Mouse (Mus musculus): ENCODE measurements around the gene Atat1.

Atat1 gene

DNA sequence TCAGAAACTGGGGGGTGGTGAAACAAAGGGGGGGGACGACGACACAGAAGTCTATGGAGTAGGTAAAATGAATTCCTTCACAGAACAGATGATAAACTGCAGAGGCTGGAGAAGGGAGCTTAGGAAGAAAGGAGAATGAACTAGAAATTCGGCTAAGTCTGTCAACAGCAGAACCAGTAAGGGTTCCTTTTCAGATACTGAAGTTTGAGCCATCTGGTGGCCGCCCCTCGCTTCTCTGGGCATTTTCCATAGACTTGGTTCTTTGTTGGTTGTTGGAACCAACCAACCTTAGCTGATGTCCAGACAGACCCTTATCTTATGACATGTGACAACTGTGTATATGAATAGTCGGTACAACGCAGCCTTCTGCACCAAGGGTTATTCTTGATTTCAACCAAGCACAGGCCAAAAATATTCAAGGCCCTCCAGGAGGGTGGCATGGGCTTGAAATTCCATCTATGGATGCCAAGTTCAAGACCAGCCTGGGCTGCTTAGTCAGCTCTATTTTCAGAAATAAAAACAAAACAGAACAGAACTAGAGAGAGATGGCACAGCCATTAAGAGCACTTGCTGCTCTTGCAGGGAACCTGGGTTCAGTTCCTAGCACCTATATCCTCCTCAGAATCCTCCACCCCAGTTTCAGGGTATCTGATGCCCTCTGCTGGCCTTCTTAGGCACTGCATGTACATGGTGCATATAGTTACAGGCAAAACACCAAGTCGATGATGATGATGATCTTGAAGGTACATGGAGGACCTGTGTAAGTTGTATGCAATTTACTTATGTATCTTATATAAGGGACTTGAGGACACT, 38.8 kb downstream of the Atat1 start:
- DNase-seq = no peak

DNA sequence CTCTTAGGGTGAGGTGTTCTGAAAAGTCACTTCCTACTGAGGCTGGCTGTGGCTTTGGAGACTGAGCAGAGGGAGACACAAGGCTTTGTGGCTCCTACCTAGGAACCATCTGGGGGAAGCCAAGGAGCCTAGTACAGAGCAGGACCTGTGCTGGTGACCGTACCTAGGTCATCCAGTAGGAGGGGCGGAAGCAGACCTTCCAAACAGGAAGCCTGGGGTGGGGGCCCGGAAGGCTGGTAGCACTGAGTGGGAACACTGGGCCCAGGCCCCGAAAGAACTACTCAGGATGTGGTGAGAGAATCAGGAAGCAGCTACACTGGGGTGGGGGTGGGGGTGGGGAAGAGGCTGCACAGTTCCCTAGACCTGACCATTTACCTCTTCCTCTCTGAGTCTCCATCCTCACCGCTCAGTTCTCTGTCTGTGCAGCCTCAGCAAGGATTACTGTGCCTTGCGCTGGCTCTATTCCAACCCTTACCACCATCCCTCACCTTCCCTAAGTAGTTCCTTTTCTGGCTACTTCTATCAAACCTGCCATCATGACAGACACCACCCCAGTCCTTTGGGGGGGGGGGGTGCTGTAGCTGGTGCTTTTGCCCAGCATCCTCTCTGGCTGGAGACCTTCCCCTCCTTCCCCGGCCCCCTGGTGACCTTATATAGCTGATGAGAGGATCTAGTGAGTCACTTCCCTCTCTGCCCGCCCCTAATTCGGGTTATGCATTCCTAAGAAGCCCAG, 39.6 kb downstream of the Atat1 start:
- DNase-seq = no peak

DNA sequence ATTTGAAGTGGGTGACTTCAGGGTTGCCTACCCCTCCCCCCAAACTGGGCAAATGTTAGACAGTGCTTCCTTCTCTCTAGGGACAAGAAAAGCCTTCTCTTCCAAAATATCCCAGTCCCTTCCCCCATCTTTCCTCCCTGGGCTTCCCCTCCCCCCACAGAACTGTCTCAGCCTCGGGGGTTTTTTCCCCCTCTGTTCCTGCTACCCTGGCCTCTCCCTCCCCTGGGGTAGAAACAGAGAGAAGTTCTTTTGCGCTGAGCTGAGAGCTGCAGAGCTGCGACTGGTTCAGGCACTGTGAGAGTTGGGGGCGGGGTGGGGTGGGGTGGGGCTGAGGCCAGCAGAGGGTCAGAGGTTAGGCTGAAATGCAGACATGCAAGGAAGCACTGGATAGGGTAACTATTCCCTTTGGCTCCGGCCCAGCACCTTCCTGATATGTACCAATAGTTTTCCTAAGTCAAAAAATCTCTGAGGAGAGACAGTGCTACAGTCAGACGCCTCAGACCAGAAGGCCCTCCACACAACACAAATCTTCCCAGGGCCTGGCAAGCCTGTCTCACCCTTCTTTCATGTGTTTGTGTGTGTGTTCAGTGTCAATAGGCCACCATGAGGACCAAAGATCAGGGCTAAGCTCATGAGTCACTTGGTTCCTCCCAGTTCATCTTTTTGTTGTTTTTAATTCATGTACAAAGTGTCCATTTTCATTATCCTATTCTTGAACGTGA, 40.4 kb downstream of the Atat1 start:
- DNase-seq = no peak

DNA sequence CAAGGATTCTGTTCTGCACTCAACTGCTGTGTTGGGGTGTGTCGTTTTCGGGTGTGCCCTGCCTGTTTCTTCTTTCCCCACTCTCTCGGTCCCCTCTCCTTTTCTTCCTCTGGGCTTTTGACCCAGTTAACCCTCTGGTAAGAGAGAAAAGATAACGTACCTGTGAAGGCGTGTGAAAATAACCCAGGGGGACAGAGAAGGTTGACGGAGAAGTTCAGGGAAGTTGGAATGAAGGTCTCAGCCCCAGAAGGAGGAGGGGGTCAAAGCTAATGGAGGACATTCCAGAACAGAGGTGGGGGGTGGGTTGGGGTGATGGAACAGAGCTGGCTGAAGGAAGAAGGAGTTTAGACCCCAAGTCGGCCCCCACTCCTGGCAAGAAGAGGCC, 40.9 kb downstream of the Atat1 start:
- DNase-seq = no peak

DNA sequence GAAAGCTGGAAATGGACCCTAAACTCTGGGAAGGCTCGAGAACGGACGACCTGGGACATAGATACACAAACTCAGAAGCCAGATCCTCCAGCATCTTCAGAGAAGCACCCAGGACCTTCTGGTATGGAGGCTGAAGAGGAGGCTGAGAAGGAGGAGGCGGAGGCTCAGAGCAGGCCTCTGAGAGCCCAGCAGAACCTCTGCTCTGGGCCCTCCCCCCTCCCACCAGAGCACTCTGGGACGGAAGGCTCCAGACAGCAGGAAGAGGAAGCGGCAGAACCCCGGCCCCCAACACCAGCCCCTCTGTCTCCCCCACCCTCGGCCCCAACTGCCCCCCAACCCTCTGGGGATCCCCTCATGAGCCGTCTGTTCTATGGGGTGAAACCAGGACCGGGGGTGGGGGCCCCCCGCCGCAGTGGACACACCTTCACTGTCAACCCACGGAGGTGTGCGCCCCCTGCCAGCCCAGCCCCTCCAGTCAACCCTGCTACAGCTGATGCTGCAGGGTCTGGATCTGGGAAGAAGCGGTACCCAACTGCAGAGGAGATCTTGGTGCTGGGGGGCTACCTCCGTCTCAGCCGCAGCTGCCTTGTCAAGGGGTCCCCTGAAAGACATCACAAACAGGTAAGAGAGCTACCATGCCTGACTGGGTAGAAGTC, 41.6 kb downstream of the Atat1 start:
- DNase-seq = no peak

DNA sequence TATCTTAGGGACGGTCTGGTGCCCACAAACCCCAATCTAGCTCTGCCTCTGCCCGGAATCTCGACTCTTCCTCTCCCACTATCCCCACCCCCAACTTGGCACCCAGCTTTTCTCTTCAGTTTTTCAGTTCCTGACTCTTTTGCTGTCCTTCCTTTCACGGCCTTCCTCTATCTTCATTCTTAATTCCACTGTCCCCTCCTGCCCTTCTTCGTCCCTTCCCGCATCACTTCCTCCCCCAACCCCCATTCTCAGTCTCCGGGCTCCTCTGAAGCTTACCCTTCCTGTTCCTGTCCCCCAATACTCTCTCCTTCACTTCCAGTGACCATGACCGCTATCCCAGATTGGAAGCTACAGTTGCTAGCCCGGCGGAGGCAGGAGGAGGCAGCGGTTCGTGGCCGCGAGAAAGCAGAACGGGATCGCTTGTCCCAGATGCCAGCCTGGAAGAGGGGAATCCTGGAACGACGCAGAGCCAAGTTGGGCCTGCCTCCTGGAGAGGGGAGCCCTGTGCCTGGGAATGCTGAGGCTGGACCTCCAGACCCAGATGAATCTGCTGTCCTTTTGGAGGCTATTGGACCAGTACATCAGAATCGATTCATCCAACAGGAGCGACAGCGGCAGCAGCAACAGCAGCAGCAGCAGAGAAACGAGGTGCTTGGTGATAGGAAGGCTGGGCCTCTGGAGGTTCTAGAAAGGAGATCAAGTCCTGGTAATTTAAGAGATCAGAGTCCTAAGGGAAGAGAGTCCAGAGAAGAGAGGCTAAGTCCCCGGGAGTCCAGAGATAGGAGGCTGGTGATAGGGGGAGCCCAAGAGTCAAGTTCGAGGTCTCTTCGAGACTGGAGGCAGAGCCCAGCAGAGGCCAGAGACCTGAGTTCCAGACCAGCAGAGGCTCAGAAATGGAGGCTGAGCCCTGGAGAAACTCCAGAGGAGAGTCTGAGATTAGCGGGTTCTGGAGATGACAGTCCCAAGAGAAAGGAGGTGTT, 42.7 kb downstream of the Atat1 start:
- DNase-seq = no peak

DNA sequence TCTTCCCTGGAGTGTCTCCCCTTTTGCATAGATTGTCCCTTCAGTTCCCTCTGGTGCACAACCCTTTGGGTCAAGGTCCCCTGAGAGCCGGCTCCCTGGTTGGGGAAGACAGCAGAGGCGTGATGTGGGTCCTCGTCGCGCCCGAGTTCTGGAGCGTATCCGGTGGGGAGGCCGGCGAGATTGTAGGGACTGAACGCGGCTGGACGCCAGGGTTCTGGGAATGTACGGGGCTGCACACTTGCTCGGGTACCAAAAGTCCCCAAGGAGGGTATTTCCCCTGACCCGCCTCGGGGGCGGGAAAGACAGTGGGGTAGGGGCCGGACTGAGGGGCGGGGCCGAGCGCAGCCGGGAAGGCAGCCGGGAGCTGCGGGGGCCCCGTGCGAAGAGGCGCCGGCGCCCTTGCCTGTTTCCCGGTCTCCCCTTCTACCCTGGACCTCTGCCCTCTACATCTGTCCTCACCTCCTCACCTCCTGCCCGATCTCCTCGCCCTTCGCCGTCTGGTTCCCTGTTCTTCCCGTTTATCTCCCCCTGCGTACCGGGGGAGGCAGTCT, 43.5 kb downstream of the Atat1 start:
- DNase-seq = no peak

DNA sequence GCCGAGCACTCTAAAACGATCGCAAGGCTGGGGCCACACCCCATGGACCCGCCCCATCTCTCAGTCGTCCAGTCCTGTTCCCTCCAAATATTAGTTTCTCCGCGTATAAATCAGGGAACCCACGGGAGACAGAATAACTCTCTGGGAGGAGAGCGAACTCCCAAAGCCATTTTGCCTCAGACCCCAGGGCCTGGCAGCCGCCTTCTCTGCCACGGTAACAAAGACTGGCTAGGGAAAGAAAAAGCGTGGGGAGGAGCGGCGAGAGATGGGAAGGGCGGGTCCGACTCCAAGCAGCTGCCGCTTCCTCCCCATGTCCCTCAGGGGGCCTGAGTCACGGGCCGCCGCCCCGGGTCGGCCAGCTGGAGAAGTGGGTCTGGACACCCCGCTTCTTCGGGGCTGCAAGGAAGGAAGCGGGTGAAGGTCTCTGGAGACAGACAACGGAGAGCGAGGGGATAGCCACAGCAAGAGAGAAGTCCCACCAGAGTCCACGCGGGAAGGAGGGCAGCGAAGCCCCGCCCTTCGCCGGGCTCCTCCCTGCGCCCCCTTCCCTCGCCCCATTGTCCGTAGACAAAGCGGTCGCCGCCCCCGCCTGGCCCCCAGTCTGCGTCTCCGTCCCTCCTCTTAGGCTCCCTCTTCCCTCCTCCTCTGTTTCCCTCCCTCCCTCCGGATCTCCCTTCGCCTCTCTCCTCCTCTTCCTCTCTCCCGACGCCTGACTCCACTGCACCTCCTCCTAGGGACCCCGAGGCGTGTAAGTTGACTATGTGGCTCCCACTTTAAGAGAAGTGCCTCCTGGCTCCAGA, 44.2 kb downstream of the Atat1 start, which contains the start of gene Ppp1r18:
Gene Ppp1r18 (plus strand): TSS at position 113 of the 800 bp plus-strand sequence.
- DNase-seq = no peak

DNA sequence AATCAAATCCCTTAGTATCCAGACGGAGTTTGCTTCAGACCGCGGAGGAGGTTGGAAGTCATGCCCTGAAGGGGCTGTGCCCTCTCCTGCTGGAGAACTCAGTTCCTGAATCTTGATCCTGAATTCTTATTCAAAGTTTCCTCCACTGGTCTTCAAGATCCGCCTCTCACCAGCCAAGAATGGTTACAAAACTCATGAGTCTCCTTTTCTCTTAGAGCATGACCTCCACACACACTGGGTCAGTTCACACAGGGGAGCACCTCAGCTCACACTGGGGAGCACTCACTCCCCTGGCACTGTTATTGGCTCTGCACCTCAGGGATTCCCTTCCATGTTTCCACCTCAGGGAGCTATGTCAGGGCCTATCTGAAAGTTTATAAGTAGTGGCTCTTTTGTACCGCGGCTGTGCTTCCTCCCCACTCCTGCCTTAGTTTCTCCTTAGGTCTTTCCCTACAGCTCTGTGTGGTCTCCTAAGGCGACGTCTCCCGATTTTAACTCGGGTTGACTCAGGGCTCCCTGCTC, 45.0 kb downstream of the Atat1 start:
- no peak for DNase-seq

DNA sequence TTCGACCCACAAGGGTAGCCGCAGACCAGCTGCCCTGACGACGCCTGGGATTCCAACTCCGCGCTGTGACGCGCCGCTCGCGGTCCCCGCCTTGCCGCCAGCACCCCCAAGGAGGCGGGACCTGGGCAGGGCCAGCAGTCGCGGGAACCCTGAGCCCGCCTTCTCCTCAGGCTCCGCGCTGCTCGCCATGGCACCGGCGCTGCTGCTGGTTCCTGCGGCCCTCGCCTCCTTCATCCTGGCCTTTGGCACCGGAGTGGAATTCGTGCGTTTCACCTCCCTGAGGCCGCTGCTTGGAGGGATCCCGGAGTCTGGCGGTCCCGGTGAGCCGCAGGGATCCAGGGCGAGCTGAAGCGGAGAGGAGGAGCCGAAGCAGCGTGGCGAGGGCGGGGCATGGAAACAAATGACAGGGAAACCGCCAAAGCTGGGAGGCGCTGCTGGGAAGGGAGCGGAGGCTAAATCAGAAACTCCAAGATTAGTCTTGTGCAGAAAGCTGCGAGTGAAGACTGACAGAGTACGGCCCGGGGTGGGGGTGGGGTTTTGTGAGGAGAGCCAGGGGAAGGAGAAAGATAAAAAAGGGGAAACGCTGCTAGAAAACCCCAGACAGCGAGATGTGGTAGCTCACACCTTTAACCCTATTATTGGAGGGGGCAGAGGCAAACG, 48.5 kb downstream of the Atat1 start, which contains the start of gene Nrm:
Gene Nrm (plus strand): TSS at position 121 of the 660 bp plus-strand sequence.
- peak; percentile 87 for DNase-seq

DNA sequence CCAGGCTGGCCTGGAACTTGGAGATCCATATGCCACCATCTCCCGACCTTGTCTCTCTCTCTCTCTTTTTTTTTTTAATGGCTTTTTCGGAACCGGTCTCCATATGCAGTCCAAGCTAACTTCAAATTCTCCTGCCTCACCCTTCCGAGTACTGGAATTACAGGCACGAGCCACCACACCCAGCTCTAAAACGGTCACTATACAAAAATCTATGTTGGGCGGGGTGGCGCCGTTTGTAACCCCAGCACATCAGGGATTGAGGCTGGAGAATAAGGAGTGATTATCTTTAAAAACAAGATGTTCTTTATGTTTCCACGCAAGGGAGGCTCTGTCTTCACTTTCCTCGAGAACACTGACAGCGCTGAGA, 49.1 kb downstream of the Atat1 start:
- DNase-seq = no peak

DNA sequence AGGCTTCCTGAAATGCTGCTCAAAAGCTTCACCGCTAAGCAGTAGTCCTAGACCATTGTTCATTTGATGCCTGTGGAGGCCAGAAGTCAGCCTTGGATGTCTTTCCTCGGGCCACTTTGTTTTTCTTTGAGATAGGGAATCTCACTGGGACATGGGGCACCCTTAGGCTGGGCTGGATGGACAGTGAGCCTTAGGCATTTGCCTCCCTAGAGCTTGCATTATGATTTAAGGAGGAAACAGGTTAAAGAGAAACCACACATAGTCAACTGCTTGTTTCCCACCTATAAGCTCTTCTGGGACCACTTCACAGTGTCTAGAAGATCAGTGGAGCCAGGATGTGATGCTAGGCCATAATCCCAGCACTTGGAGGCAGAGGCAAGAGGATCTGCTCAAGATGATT, 50.0 kb downstream of the Atat1 start:
- DNase-seq = no peak

DNA sequence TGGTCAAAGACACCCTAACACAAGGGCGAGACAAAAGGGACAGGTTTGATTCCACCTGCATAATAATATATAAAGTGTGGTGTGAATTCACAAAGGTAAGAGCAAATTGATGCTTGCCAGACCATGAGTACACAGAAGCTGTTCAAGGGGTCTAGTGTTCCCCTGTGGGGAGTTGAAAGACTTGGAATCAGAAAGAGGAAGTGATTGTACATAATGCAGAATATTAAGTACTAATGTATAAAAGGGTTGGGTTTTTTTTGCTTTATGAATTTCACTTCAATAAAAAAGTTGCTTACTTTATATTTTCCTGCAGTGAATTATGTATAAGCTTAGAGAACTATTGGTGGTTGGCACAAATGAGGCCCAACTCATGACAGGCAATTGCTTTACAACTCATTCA, 50.5 kb downstream of the Atat1 start:
- no peak for DNase-seq

DNA sequence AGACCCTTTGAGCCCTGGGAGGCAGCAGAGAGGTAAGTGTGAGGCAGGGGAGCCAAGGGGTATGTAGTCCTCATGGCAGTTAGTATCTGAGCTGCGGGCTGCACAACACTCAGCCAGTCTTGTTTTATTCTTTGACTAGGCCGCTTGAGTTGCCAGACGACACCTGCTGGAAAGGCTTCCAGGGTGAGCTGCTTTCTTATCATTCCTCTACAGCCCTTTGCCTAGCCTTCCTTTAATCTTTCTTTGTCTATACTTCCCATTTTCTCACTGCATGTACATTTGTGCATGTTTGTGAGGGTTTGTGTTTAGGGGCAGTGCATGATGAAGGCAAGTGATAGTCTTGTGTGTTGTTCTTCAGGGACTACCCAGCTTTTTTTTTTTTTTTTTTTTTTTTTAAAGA, 58.9 kb downstream of the Atat1 start:
- DNase-seq = no peak

DNA sequence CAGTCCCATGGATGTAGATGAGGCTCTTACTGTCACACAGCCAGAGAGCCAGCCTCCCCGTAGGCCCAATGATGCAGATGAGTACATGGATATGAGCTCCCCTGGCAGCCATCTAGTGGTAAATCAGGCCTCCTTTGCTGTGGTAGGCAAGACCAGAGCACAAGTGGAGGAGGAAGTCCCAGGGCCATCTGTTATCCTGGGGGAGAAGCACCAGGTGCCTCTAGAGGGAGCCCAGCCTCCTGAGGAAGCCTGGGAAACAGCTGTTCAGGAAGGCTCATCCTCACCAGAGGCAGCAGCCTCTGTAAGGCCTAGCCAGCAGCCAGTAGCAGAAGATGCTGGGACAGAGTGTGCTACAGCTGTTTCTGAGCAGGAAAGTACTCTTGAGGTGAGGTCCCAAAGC, 61.8 kb downstream of the Atat1 start:
- no peak for DNase-seq

All from cerebellum, adult 11-12 months (tissue).